ENCODE assay signal across 11 mouse cellular contexts in genomic region chr14:74851866-74852265, GRCm38 (mm10).
DNase-seq lines count a peak whose midpoint lies in the region; ATAC-seq and TF ChIP-seq lines count a peak whose summit lies in the region.
"Had no signal": no experiment of that assay in that cellular context is flagged by ENCODE, and none has a peak within 500 bp of the region (broad histone marks: within the 10 kb centered on the region; RNA-seq: fewer than 3 reads in every experiment).

No protein-coding gene starts in this region.

- 48% methylated on average over 9 of the region's 9 CpGs for WGBS in heart, embryonic 15.5 days
- 68% methylated on average over 9 of the region's 9 CpGs for WGBS in heart, embryonic 10.5 days
- 78% methylated on average over 9 of the region's 9 CpGs for WGBS in limb, embryonic 10.5 days
- 29% methylated on average over 9 of the region's 9 CpGs for WGBS in stomach, postnatal 0 days

- peaks cover 8% of the 10 kb centered on the region for H3K36me3 ChIP-seq in heart, embryonic 15.5 days
- H3K36me3 ChIP-seq in heart, embryonic 10.5 days = peaks cover 14% of the 10 kb centered on the region
- H3K36me3 ChIP-seq in limb, embryonic 10.5 days = peaks cover 4% of the 10 kb centered on the region; the same call in 1 of the 2 replicates
- H3K36me3 ChIP-seq in stomach, postnatal 0 days (ENCODE audit: control insufficient read depth, insufficient read depth, low read length) = no peaks in the 10 kb centered on the region

- no peak for DNase-seq in heart, embryonic 10.5 days (ENCODE audit: low spot score)
- DNase-seq in urinary bladder, postnatal 14 days (ENCODE audit: low spot score) = peak; percentile 18
- DNase-seq in urinary bladder, postnatal 25 days (ENCODE audit: low spot score) = no peak
- DNase-seq in limb, embryonic 10.5 days (ENCODE audit: low spot score) = no peak
- DNase-seq in stomach, postnatal 0 days (ENCODE audit: low spot score) = peak; percentile 70
- no peak for DNase-seq in gastrocnemius, postnatal 4 days (ENCODE audit: low spot score in 2 of 2)
- DNase-seq: cerebellum, adult 9-10 months; kidney, adult 8-10 months had no signal

- TF ChIP-seq EP300 in stomach, postnatal 0 days (optimal IDR thresholded peaks at IDR 0.05) = no peak

- no peak overlapping the region for H3K4me2 ChIP-seq in heart, embryonic 15.5 days
- H3K4me2 ChIP-seq in stomach, postnatal 0 days (replicated peaks; ENCODE audit: low read depth) = 0 out of 2 replicates have a peak overlapping the region, but pooled peaks have one; percentile 24

- H3K27ac ChIP-seq in heart, embryonic 15.5 days = peak overlapping the region; percentile 43
- no peak overlapping the region for H3K27ac ChIP-seq in heart, embryonic 10.5 days
- H3K27ac ChIP-seq in limb, embryonic 10.5 days = peak overlapping the region; percentile 36; the same call in 1 of the 2 replicates
- H3K27ac ChIP-seq in stomach, postnatal 0 days (replicated peaks) = peak overlapping the region; percentile 50

- no peaks in the 10 kb centered on the region; the same call in 1 of the 2 replicates for H3K9me3 ChIP-seq in heart, embryonic 15.5 days (replicated peaks)
- H3K9me3 ChIP-seq in heart, embryonic 10.5 days = no peaks in the 10 kb centered on the region
- H3K9me3 ChIP-seq in limb, embryonic 10.5 days (replicated peaks) = no peaks in the 10 kb centered on the region
- no peaks in the 10 kb centered on the region for H3K9me3 ChIP-seq in stomach, postnatal 0 days (ENCODE audit: control insufficient read depth, low read length)

- H3K9ac ChIP-seq in heart, embryonic 15.5 days = no peak overlapping the region
- H3K9ac ChIP-seq in stomach, postnatal 0 days (ENCODE audit: low read length) = no peak overlapping the region

- H3K4me1 ChIP-seq in heart, embryonic 15.5 days (replicated peaks) = peaks cover 59% of the 10 kb centered on the region
- peaks cover 52% of the 10 kb centered on the region for H3K4me1 ChIP-seq in heart, embryonic 10.5 days
- H3K4me1 ChIP-seq in limb, embryonic 10.5 days = peaks cover 24% of the 10 kb centered on the region
- H3K4me1 ChIP-seq in stomach, postnatal 0 days (replicated peaks; ENCODE audit: control insufficient read depth, insufficient read depth) = peaks cover 4% of the 10 kb centered on the region; the same call in 1 of the 2 replicates

- H3K4me3 ChIP-seq in heart, embryonic 15.5 days = no peak overlapping the region
- no peak overlapping the region for H3K4me3 ChIP-seq in heart, embryonic 10.5 days
- no peak overlapping the region for H3K4me3 ChIP-seq in limb, embryonic 10.5 days
- H3K4me3 ChIP-seq in stomach, postnatal 0 days (ENCODE audit: low read depth, low read length) = no peak overlapping the region

- no peak for TF ChIP-seq CTCF in stomach, postnatal 0 days (IDR thresholded peaks at IDR 0.05; ENCODE audit: low read depth)

- no peak for ATAC-seq in heart, embryonic 15.5 days (replicated peaks; ENCODE audit: insufficient number of reproducible peaks, insufficient read depth, low FRiP score, low read depth)
- ATAC-seq in stomach, postnatal 0 days (ENCODE audit: low FRiP score, low TSS enrichment) = peak; percentile 67
- no peak for ATAC-seq in megakaryocyte, adult 5-6 weeks (ENCODE audit: poor library complexity, severe bottlenecking)
- ATAC-seq: Patski had no signal

- no peaks in the 10 kb centered on the region for H3K27me3 ChIP-seq in heart, embryonic 15.5 days
- no peaks in the 10 kb centered on the region for H3K27me3 ChIP-seq in heart, embryonic 10.5 days (ENCODE audit: insufficient read depth, poor library complexity, severe bottlenecking)
- no peaks in the 10 kb centered on the region for H3K27me3 ChIP-seq in limb, embryonic 10.5 days (ENCODE audit: low read depth, poor library complexity, severe bottlenecking)
- no peaks in the 10 kb centered on the region for H3K27me3 ChIP-seq in stomach, postnatal 0 days (ENCODE audit: control insufficient read depth, insufficient read depth, low read length)
- H3K27me3 ChIP-seq: Patski had no signal

Comparison
In these comparisons a context has a peak if more than half of its experiments do, and no peak if none do; other contexts are left out.
1. DNase-seq: peak in urinary bladder, postnatal 14 days (single experiment) and stomach, postnatal 0 days (single experiment); none in heart, embryonic 10.5 days (single experiment), urinary bladder, postnatal 25 days (single experiment), limb, embryonic 10.5 days (single experiment) and gastrocnemius, postnatal 4 days (0 of 2).